Mouse (Mus musculus) liver, postnatal 0 days (tissue): ENCODE results near the gene Dtx2. TPM values are rescaled to one million over a fixed set of nuclear protein-coding genes. Genes with fewer than 3 reads are reported as not detected.

Experiments
- ATAC-seq: fragments of 200-750 bp; cut with Nextera tagmentation; 2 replicates; pipeline ENCODE4 v1.8.0; 2017; ENCODE audit warnings: mild to moderate bottlenecking, moderate library complexity
- DNase-seq: peaks from one replicate; pipeline ENCODE4 v3.0.0-alpha.2; 2016
- H3K27ac ChIP-seq: fragments of 300-500 bp; sonication (generic); 2 replicates; pipeline ENCODE4 v1.5.1; 2014; ENCODE audit warnings: antibody characterized with exemption, moderate library complexity, mild to moderate bottlenecking, low read depth
- H3K27me3 ChIP-seq: fragments of 300-500 bp; sonication (generic); 2 replicates; pipeline ENCODE4 v1.6.1; 2014; ENCODE audit warnings: low read length, control low read depth, mixed read lengths; ENCODE audit not compliant: insufficient read depth
- H3K36me3 ChIP-seq: fragments of 300-500 bp; sonication (generic); replicated peaks from 2 replicates; pipeline ENCODE4 v1.6.1; 2014; ENCODE audit warnings: mild to moderate bottlenecking, control low read depth, low read length, moderate library complexity, mixed read lengths; ENCODE audit not compliant: insufficient read depth
- H3K4me1 ChIP-seq: fragments of 300-500 bp; sonication (generic); 2 replicates; pipeline ENCODE4 v1.6.1; 2014; ENCODE audit warnings: antibody characterized with exemption, mild to moderate bottlenecking, control low read depth; ENCODE audit not compliant: insufficient read depth
- H3K4me2 ChIP-seq: fragments of 300-500 bp; sonication (generic); 2 replicates; pipeline ENCODE4 v1.6.1; 2014; ENCODE audit warnings: low read depth, mild to moderate bottlenecking, low read length, moderate library complexity, mixed read lengths
- H3K4me3 ChIP-seq: fragments of 300-500 bp; sonication (generic); 2 replicates; pipeline ENCODE4 v1.5.1; 2014; ENCODE audit warnings: low read depth, low read length
- H3K9ac ChIP-seq: fragments of 300-500 bp; sonication (generic); replicated peaks from 2 replicates; pipeline ENCODE4 v1.6.1; 2014; ENCODE audit warnings: mild to moderate bottlenecking, moderate library complexity
- H3K9me3 ChIP-seq: fragments of 300-500 bp; sonication (generic); 2 replicates; pipeline ENCODE4 v1.6.1; 2016; ENCODE audit warnings: mild to moderate bottlenecking, control low read depth, low read length, mixed read lengths
- CTCF ChIP-seq: sonication (generic); IDR thresholded peaks from 2 replicates; pipeline ENCODE4 v1.5.1; 2016; ENCODE audit warnings: antibody characterized with exemption, low read depth
- EP300 ChIP-seq: IDR thresholded peaks from 2 replicates; pipeline ENCODE4 v1.6.1; 2016; ENCODE audit warnings: antibody characterized with exemption, low read depth, mild to moderate bottlenecking
- WGBS: fragments of 180-500 bp; shearing (Covaris S2); extraction: QIAGEN DNeasy Blood & Tissue Kit; methylation state at CpG from one replicate; pipeline ENCODE4 v1.1.7; 2014; ENCODE audit not compliant: insufficient replicate concordance; 5-methylcytosine and 5-hydroxymethylcytosine counted together
- polyA plus RNA-seq: library from polyadenylated mRNA; unstranded; fragments of >200 nt; fragmentation: Nextera tagmentation; extraction: Ambion mirVana; gene quantifications from 2 replicates; pipeline ENCODE4 v1.2.1, GENCODE M21; 2015

Dtx2 gene
- polyA plus RNA-seq, 1 experiment from 2014 or later = 4.8 TPM

DNA sequence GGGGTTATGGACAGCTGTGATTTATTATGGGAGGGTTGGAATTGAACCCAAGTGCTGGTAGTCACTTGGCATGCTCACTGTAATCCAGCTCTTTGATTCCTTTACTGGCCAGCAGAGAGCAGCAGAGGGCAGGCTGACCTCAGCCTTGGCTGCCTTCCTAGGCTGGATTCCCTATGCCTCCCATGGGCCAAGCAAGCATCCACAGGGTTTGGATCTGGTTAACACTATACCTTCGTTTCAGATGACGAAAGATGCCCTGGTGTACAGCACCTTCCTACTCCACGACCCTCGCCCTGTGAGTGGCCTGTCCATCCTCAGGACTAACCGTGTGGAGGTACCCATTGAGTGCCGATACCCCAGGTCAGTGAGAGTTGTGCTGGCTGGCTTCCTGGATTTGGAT, 12.2 kb upstream of the Dtx2 start:
- H3K4me3 ChIP-seq = no peak overlapping the region
- no peaks in the 10 kb centered on the region for H3K27me3 ChIP-seq
- H3K9ac ChIP-seq = no peak overlapping the region
- WGBS = 52% methylated on average over 6 of the region's 6 CpGs
- no peaks in the 10 kb centered on the region for H3K36me3 ChIP-seq
- H3K9me3 ChIP-seq = no peaks in the 10 kb centered on the region
- peak; percentile 72 for DNase-seq
- no peaks in the 10 kb centered on the region for H3K4me1 ChIP-seq
- H3K4me2 ChIP-seq = no peak overlapping the region
- TF ChIP-seq CTCF (peak; percentile 90), EP300 (no peak)
- peak; percentile 58 for ATAC-seq
- no peak overlapping the region for H3K27ac ChIP-seq

GRCm38 (mm10) chr5:135984546-135985044, 10.0 kb upstream of the Dtx2 start:
- H3K4me1 ChIP-seq = no peaks in the 10 kb centered on the region
- WGBS = 76% methylated on average over 6 of the region's 6 CpGs
- no peak for ATAC-seq

GRCm38 (mm10) chr5:135987248-135987647, 7.4 kb upstream of the Dtx2 start:
- no peaks in the 10 kb centered on the region for H3K27me3 ChIP-seq
- no peaks in the 10 kb centered on the region for H3K9me3 ChIP-seq
- DNase-seq (no peak), ATAC-seq (no peak)
- H3K27ac ChIP-seq = no peak overlapping the region
- H3K4me1 ChIP-seq = peaks cover 3% of the 10 kb centered on the region
- no peak overlapping the region for H3K9ac ChIP-seq
- TF ChIP-seq CTCF (peak; percentile 58), EP300 (no peak)
- no peaks in the 10 kb centered on the region for H3K36me3 ChIP-seq
- H3K4me2 ChIP-seq = no peak overlapping the region
- 51% methylated on average over 11 of the region's 11 CpGs for WGBS
- no peak overlapping the region for H3K4me3 ChIP-seq

More at GRCm38 (mm10) chr5:135984546-135985044, 10.0 kb upstream of the Dtx2 start:
- Histone ChIP-seq H3K4me3 (no peak overlapping the region), H3K27ac (no peak overlapping the region), H3K9ac (no peak overlapping the region), H3K4me2 (no peak overlapping the region), H3K9me3 (no peaks in the 10 kb centered on the region), H3K27me3 (no peaks in the 10 kb centered on the region), H3K36me3 (no peaks in the 10 kb centered on the region)
- DNase-seq = no peak
- no peak for TF ChIP-seq CTCF
- TF ChIP-seq EP300 = no peak

DNA sequence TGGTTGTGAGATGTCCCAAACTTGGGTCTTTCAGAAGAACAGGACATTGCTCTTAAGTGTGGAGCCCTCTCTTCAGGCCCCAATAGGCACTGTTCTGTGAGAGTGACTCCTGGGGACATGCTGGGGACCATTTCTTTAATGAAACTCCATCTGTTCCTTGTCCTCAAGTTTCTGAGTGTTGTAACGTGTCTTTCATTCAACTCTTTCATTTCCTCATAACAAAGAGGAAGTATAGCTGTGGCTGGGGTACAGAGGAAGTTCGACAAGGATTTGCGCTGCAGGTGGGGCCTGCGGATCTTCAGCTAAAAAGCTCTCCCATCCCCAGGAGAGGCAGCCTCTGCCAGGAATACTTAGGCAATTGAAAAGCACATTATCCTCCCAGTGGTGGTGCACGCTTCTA, 4.0 kb upstream of the Dtx2 start:
- no peaks in the 10 kb centered on the region for H3K36me3 ChIP-seq
- DNase-seq (no peak), ATAC-seq (no peak)
- 30% methylated on average over 5 of the region's 5 CpGs for WGBS
- H3K9ac ChIP-seq = no peak overlapping the region
- no peaks in the 10 kb centered on the region for H3K27me3 ChIP-seq
- no peak overlapping the region for H3K4me3 ChIP-seq
- no peak overlapping the region for H3K4me2 ChIP-seq
- H3K9me3 ChIP-seq = no peaks in the 10 kb centered on the region
- H3K4me1 ChIP-seq = peaks cover 9% of the 10 kb centered on the region
- TF ChIP-seq EP300 = no peak
- no peak for TF ChIP-seq CTCF
- peak overlapping the region; percentile 29 for H3K27ac ChIP-seq

GRCm38 (mm10) chr5:135993381-135993965, 1.1 kb upstream of the Dtx2 start:
- Histone ChIP-seq H3K4me2 (no peak overlapping the region), H3K4me3 (no peak overlapping the region), H3K27ac (no peak overlapping the region), H3K4me1 (peaks cover 9% of the 10 kb centered on the region), H3K36me3 (0 out of 2 replicates have a peak, but pooled peaks cover 7% of the 10 kb centered on the region), H3K27me3 (no peaks in the 10 kb centered on the region), H3K9me3 (no peaks in the 10 kb centered on the region), H3K9ac (no peak overlapping the region)
- DNase-seq = no peak
- no peak for ATAC-seq
- 68% methylated on average over 5 of the region's 5 CpGs for WGBS
- no peak for TF ChIP-seq EP300
- TF ChIP-seq CTCF = no peak

- DNase-seq = no peak
- Histone ChIP-seq H3K9ac (no peak overlapping the region), H3K27ac (no peak overlapping the region), H3K4me3 (peak overlapping the region; percentile 68), H3K4me1 (peaks cover 9% of the 10 kb centered on the region), H3K27me3 (no peaks in the 10 kb centered on the region), H3K9me3 (no peaks in the 10 kb centered on the region), H3K36me3 (0 out of 2 replicates have a peak, but pooled peaks cover 13% of the 10 kb centered on the region), H3K4me2 (peak overlapping the region; percentile 93; the same call in 1 of the 2 replicates)
- ATAC-seq = no peak
- 62% methylated on average over 8 of the region's 8 CpGs for WGBS
- TF ChIP-seq CTCF (no peak), EP300 (no peak)
Observed at GRCm38 (mm10) chr5:135994335-135994724, 270 bp upstream of the Dtx2 start.
